Mouse (Mus musculus): ENCODE measurements at regions not wholly inside any gene's neighbourhood (a gene's known extent, or its start where the extent isn't known, plus 50 kb on each side); places are given as distances from the start of the nearest gene placed in this dataset.

DNA sequence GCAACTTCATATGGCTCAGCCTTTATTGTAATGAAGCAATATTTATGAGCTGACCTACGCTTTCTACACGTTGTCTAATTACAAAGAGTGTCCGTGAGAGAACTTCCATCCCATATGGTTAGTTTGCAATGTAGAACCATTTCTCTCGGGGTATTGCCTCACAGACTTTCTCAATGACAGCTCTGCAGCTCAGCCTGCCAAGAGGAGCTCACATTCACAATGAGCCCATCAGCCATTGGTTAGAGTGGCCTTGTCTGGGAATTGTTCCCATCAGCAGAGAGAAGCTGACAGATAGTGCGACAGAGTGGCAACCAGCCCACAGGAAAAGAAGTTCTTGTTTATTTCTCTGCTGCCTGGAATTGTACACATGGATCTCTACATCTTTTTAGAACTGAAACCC, 409.7 kb downstream of the Zfp704 start:
- DNase-seq (ENCODE audit: low spot score in 2 of 2), result peak in 1 of 2 experiments; percentile 39

DNA sequence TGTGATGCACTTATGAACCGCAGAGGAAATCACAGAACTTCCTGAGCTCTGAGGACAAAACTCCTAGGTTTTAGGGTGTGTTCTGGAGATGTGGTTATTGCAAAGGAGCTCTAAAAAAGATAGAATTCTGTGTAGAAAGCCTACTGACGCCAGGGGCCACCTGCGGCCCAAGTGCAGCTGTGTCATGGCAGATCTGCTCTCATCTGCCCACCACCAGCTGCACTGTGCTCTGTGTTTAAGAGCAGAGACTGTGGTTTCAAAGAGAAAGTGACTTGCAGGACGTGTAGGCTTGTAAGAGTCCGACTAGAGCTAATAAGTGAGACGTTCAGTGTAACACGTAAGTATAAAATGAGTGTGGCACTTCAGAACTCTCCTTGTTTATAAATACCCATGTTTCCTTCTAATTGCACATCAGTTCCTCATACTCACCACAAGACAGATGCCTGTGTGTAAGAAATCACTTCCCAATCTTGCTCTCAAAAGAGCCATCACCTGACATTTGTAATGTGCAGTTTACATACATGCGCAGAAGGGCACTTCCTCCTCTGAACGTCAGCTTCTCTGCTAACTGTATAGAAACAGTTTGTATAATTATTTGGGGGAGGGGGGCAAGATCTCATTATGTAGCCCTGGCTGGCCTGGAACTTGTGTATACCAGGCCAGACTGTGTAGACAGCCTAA, 411.1 kb downstream of the Zfp704 start:
- DNase-seq (ENCODE audit: low spot score in 2 of 2), result no peak

DNA sequence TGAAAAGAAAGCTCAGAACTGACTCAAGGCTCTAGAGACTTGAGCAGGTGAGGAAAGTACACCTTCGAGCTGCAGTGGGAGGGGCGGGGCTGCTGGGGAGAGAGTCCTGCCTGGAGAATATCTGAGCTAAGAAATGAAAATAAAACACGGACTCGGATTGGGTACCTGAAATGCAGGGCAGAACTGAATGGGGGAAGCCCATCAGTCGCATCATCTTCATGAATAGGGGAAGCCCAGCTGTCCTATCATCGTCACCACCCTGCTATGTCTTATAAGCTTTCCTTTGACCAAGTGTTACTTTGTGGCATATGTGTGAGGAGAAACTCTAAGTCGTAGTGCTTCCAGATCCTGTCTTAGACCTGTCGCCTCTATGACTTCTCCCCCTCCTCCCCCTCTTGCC, 414.1 kb downstream of the Zfp704 start:
- DNase-seq (ENCODE audit: low spot score in 2 of 2), result no peak

DNA sequence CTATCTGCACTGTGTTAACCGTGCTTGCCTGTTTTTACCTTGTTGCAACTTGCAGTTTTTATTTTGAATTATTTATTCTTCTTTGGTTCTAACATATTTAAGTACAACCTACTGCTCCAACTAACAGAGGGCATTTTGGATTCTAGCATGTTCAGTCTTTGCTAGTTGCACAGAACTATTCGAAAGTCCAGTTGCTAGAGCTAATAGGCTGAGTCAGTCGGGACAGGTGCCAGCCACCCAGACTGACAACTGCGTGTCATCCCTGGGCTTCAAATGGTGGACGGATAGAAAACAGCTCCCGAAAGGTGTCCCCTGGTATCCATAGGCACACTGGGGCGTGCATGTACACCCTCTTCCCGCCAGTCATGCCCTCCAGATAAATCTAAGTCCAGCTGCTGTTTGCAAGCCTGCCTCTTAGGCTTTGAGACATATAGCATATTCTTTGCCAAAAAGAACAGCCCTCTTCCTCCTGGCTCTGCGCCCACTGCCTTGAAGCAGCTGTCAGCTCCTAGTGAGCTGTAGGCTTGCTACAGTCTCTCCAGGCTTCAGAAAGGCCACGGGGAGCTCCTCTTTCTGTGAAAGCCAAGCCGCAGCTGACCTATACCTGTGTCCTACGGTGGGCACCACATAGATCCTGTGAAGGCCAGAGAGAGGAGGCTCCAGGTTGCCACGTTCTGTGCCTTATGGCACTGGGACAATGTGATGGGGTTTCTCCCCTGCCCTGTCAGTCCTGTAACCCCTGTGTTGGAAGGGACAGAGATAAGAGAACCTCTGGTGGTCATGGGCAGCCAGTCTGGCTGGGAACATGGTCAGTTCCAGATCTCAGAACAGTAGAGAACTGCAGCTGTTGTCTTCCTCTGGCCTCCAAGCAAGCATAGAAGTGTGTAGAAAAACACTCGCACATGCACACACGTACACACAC, 420.3 kb downstream of the Zfp704 start:
- peak; percentile 13 to 60 for DNase-seq (ENCODE audit: low spot score in 2 of 2)

DNA sequence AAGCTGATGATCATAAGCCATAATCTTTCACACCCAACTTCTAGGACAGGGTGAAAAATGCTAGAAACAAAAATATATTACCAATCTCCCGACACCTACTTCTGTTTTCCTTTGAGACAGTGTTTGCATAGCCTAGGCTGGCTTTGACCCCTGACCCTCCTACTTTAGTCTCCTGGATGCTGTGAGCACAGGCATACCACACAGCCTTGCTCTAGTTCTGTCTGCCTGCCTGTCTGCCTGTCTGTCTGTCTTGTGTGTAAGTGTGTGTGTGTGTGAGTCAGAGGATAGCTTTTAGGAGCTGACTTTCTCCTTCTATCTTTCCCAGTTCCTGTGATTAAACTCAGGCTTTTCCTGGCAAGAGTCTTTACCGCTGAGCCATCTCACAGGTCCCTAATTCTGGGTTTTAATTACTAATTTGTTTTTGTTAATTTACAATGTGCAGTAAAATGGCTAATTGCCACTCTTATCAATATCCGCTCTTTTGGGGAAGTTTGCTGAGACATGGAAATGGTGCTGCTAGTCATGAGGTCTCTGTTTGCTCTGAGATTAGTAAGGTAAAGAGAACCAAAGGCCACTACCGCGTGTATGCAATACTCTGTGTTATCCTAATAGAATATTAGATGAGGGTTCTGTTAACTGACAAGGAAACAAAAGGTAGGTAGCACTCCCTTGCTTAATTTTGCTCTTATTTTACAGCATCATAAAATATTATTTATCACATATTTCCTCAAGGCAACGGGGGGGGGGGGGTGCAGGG, 423.3 kb downstream of the Zfp704 start:
- no peak for DNase-seq (ENCODE audit: low spot score in 2 of 2)

DNA sequence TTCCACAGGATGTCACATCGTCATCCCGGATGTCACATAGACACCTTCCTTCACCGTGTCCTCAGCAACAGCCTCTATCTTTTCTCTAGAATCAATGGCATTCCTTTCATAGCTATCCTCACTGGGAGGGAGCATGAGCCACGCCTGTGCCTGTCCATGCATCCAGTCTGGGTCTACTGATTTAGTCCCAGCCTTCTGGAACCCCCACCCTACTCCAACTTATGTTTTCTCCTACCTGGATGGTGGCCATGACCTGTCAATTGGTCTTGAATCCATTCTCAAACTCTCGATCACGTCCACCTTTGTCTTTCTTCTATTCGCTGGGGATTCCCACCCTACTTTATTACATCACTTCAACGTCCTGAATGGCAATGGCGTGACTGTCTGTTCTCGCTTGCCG, 428.3 kb downstream of the Zfp704 start:
- no peak for DNase-seq (ENCODE audit: low spot score in 2 of 2)

DNA sequence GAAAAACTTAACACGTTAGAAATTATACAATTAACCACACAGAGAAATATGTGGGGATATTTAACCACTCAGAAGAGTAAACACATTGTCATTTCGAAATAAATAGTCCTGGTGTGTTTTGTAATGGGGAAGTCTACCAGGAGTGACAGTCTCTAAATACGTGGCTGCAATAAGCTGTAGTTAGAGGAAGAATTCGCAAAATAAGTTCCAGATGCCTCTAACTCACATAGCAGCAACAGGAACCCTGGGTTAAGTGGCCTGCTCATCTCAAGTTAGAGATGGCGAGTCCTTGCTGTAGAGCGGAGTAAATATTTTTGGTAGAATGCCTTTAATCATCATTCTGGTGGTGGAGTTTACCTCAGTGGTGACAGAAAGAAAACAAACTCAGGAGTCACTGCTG, 430.2 kb downstream of the Zfp704 start:
- DNase-seq (ENCODE audit: low spot score in 2 of 2), result no peak

DNA sequence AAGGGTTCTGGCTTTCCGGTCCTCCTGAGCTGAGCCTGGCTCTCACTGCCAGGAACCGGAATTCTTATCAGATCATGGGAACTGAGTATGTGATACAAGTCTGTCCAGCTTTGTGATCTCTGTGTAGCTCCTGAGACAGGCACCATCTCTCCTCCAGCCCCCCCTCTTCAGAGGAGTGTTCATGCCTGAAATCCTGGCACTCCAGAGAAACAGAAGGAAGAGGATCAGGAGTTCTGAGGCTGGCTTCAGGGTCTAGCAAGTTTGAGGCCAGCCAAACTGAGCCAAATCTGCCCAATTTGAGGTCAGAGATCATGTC, 435.4 kb downstream of the Zfp704 start:
- DNase-seq (ENCODE audit: low spot score in 2 of 2), result no peak

DNA sequence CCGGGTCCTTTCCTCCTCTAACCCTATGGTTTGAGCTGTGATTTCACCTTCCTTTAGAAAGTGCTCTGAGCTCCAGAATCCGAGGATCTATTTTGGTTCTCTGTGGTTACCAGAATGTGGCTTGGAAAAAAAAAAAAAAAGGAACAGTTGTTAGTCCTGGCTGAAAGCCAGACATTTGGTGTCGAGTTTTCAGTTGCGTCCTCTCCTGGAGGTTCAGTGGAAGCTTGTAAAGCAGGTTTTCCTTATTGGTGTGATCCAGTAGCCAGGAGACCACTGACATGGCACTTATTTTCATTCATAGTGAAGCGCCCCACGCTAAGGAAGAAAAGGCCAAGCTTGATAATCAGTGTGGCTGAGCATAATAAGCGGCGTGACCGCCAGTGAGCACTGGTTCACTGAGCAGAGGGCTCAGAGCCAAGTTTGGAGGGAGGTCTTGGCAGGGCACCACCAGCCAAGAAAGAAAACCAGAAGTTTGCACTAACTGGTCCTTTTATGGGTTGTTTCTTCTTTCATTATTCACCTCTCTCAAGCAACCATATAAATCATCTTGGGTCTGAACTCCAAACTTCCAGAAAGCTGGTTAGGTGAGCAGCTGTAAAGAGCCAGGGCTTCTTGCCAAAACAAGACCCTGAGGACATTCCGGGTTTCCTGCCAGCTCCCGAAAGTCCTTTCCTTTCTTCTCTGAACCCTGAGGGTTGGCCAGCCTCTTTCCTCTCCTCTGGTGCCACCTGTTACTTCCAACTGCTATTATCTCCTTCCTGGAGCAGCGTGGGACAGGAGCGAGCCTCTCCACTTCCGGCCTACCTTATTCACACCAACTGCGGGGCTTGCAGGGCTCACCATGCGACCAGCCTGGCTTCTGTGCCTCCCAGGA, 436.0 kb downstream of the Zfp704 start:
- peak; percentile 27 to 57 for DNase-seq (ENCODE audit: low spot score in 2 of 2)

DNA sequence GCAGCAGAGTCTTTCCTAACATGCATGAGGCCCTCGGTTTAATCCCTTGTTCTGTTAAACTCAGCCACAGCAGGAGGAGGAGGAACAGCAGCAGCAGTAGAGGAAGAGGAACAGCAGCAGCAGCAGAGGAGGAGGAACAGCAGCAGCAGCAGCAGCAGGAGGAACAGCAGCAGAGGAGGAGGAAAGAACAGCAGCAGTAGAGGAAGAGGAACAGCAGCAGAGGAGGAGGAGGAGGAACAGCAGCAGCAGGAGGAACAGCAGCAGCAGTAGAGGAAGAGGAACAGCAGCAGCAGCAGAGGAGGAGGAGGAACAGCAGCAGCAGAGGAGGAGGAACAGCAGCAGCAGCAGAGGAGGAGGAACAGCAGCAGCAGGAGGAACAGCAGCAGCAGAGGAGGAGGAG, 437.9 kb downstream of the Zfp704 start:
- no peak for DNase-seq (ENCODE audit: low spot score in 2 of 2)

DNA sequence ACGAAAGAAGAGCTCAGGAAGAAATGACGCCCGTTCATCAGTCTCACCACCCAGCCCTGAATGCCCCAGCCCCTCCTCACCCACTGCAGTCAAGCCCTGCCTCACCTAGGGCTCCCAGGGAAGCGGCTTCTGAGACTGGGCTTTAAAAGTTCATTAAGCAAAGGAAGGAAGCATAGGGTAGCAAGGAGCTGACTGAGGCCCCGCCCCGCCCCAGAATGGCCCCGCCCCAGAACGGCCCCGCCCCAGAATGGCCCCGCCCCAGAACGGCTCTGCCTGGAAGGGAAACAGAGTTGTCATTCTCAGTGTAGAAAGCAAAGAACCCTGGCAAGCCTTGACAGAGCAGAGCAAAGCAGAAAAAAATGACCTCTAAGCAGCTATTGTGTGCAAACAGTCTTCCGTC, 440.9 kb downstream of the Zfp704 start:
- DNase-seq (ENCODE audit: low spot score in 2 of 2), result no peak

DNA sequence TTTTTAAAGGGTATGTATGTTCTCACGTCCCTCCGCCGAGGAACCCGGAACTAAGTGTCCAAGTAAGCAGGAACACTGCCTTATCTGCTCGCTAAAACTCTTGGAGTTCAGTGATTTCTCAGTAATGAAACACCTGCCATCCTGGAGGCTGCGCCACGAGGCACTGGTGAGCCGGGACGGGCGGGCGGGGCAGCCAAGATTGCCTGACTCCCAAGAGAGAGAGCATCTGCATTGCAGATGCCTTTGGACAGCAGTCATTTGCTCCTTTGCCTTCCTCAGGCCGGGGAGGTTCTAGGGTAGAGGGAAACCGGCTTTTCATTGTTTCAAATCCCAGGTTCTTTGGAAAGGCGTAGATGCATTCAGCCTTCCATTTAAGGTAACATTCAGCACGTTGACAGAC, 450.8 kb downstream of the Zfp704 start:
- DNase-seq (ENCODE audit: low spot score in 2 of 2), result no peak

DNA sequence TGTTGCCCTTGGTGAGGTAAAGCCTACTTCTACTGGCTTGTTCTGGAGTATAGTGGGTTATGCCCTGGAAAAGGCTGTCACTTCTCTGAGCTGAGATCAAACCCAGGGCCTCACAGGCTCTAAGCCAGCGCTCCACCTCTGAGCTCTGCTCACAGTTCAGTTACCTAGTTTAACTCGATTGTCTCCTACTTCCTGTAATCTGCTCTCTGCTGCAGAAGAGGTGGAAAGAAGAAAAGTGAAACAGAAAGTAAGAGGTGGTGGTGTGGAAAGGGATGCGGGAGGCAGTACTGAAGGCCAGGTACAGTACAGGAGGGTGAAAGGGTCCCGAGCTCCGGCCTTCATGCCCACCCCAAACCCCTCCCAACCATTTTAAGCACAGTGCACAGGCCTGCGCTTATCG, 455.7 kb downstream of the Zfp704 start:
- DNase-seq (ENCODE audit: low spot score in 2 of 2), result no peak

DNA sequence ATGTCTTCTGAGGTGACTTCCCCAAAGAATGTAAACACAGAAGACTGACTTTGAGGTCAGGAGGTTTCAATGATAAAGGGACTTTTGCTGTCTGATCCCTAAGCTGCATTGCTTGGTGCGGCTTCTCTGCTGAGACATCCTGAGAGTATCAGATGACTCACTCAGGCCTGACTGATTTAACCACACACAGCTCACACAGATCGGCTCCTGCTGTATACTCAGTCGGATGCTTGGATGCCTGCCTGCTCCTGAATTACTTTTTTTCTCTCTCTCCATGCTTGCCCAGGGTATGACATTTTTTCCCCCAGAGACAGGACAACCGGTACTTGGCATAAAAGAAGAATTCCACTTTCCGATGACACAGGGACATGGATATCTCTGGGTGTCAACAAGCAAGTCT, 456.2 kb downstream of the Zfp704 start:
- peak in 1 of 2 experiments; percentile 9 for DNase-seq (ENCODE audit: low spot score in 2 of 2)

DNA sequence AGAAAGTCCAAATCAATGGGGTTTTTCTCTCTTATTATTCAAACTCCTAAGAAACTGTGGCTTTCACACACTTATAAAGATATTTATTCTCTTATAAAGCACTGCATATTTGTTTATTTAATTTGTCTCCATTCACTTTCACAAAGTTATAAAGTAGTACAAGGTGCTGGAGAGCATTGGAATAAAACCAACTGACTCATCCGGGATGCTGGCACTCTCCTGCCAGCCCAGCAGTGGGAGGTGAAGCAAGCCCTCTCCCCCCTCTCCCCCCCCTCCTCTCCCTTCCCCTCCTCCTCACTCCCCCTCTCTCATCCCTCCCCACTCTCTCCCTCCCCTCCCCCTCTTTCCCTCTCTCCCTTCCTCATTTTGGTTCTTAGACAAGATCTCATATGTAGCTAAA, 457.6 kb downstream of the Zfp704 start:
- DNase-seq (ENCODE audit: low spot score in 2 of 2), result no peak

DNA sequence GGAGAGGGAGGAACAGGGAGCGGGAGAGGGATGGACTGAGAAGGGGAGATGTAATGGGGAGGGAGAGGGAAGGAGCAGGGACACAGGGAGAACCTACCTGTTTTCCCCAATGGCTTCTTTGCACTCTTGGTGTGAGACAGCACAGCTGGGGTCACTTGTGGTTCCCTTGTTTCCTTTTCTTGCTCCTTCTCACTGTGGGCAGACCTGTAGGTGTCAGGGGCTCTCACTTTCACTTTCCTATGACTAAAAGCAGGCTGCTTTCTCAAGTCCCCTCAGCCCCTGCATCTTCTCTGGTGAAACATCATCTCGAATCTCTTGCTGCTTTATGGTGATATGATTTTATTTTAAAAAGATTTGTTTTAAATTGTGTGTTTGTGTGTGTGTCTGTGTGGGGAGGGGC, 458.3 kb downstream of the Zfp704 start:
- no peak for DNase-seq (ENCODE audit: low spot score in 2 of 2)

DNA sequence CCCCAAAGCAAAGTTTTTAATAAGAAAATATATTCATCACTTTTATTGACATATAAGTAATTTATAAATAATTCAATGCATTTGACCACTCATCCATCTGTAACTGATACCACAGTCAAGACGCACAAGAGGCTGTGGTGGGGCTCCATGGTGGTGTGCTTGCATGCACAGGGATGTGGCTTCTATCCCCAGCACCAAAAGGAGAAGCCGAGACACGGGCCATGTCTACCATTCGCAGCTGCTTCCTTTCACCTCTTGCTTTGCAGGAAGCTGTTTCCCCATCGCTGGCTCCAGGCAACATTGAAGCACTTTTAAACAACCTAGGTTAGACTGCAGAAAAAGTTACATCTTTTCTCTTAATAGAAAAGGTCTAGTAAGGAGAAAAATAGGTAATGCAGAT, 461.3 kb downstream of the Zfp704 start:
- DNase-seq (ENCODE audit: low spot score in 2 of 2), result no peak

DNA sequence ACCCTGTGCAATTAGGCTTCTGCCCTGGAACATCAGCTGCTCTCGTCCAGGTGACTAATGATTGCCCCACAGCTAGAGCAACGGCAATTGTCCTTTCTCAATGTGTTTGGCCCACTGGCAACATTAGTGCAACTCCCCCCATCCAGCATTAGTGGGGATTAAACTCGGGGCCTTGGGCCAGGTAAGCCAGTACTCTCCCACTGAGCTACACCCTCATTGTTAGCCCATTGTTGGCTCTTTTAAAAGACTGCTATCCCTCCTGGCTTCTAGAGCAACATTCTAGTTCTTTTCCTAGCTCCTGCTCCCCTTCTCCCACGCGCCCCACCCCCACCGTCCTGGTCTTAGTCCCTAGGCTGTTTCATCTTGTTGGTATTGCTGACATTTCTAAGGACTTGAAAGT, 463.4 kb downstream of the Zfp704 start:
- no peak for DNase-seq (ENCODE audit: low spot score in 2 of 2)

DNA sequence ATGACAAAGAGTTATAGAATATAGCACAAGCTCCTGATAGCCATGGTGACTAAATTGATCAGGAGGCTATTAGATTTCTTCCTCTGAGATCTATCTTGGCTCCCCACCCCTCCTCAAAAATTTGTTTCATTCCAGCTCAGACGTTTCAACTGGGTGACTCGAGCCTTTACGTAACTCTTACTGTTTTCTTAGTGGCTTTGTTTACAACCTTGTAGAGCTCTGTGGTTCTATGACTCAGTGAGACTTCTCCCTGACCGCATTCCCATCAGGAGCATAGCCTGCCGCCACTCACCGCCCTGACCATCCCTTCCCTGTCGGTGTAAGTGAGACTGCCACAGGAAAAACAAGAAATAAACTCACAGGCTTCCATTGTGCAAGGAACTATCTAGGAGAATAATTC, 464.3 kb downstream of the Zfp704 start:
- no peak for DNase-seq (ENCODE audit: low spot score in 2 of 2)

DNA sequence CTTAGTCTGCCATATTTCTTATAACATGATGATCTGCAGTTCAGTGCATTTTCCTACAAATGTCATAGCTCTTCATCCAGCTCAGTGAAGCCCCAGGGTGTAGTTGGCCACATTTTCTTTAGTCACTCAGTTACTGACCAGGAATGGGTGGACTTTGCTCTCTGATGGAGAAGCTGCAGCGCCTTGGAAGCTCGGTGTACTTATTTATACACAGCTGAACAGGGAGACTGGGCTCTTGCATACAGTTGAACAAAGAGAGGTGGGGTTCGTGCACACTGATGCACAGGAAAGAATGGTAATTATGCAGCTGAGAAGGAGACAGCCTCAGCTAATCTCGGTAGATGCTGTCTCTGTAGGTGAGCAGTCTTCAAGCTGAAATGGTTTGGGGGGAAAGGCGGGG, 468.0 kb downstream of the Zfp704 start:
- no peak for DNase-seq (ENCODE audit: low spot score in 2 of 2)

DNA sequence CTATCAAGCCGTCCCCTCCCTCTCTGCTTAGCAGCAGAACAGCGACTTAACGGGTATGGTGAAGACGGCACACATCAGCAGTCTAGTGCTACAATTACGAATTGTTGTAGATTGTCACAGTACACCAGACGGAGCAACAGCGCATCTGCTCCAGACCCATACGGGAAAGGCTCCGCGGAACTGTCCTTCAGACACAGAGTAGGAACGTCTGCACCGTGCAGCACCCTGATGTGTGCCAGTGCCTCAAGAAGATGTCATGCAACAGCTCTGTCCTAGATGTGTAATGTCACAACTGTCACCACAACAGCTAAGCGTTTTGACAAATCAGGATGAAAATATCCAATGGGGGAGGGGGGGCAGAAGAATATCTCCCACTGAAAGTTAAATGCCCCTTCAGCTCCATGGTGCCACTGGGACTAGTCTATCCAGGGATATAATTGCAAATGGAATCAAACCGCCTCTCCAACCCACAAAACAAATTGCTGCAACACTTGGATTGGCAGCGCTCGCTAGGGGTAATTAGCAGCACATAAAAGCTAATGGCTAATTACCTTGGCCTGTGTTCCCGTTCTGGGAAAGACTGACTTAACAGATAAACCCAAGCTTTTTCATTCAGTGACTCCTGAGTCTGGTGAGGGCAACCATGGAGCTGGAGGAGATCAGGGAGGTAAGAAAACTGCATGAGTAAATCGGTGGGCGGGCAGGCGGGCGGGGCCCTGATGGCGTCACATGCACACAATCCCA, 472.6 kb downstream of the Zfp704 start:
- peak in 1 of 2 experiments; percentile 8 for DNase-seq (ENCODE audit: low spot score in 2 of 2)
